Mouse (Mus musculus) gastrocnemius, adult 18-20 months (tissue): ENCODE data around the gene Tmem37. TPM values are rescaled to one million over a fixed set of nuclear protein-coding genes. Genes with fewer than 3 reads are reported as not detected.

ENCODE experiments used
- DNase-seq: peaks from one replicate; pipeline ENCODE4 v3.0.0; 2021; ENCODE audit warnings: low spot score
- total RNA-seq, 2 experiments: library from RNA; stranded (reverse); gene quantifications; 2 replicates each; pipeline ENCODE4 v1.2.3; 2021

The Tmem37 gene
- total RNA-seq, 2 experiments from 2014 or later = 13.0 to 22.9 TPM

- no peak for DNase-seq
Observed at GRCm38 (mm10) chr1:120094920-120095319, 21.0 kb upstream of the Tmem37 start.

- DNase-seq = peak; percentile 88
Observed at GRCm38 (mm10) chr1:120093482-120094134, 19.7 kb upstream of the Tmem37 start.

GRCm38 (mm10) chr1:120090880-120091570, 17.2 kb upstream of the Tmem37 start:
- DNase-seq = peak; percentile 63

- no peak for DNase-seq
Observed at GRCm38 (mm10) chr1:120089180-120089579, 15.3 kb upstream of the Tmem37 start.

- no peak for DNase-seq
Observed at GRCm38 (mm10) chr1:120086644-120087043, 12.8 kb upstream of the Tmem37 start.

- no peak for DNase-seq
Observed at GRCm38 (mm10) chr1:120085696-120086095, 11.8 kb upstream of the Tmem37 start.

- no peak for DNase-seq
Observed at GRCm38 (mm10) chr1:120083921-120084517, 10.1 kb upstream of the Tmem37 start.

- DNase-seq = no peak
Observed at GRCm38 (mm10) chr1:120082957-120083585, 9.2 kb upstream of the Tmem37 start.

GRCm38 (mm10) chr1:120080632-120081031, 6.8 kb upstream of the Tmem37 start:
- DNase-seq = no peak

- DNase-seq = no peak
Observed at GRCm38 (mm10) chr1:120077746-120078410, 4.0 kb upstream of the Tmem37 start.

GRCm38 (mm10) chr1:120075507-120075906, 1.6 kb upstream of the Tmem37 start:
- DNase-seq = peak; percentile 16

- no peak for DNase-seq
Observed at GRCm38 (mm10) chr1:120074931-120075330, 1.1 kb upstream of the Tmem37 start.

- DNase-seq = no peak
Observed at GRCm38 (mm10) chr1:120074307-120074702, 431 bp upstream of the Tmem37 start.

GRCm38 (mm10) chr1:120072900-120073299, 974 bp downstream of the Tmem37 start:
- peak; percentile 46 for DNase-seq

GRCm38 (mm10) chr1:120071133-120071532, 2.7 kb downstream of the Tmem37 start:
- no peak for DNase-seq

- no peak for DNase-seq
Observed at GRCm38 (mm10) chr1:120070168-120070567, 3.7 kb downstream of the Tmem37 start.

GRCm38 (mm10) chr1:120069120-120069519, 4.8 kb downstream of the Tmem37 start:
- DNase-seq = no peak

- no peak for DNase-seq
Observed at GRCm38 (mm10) chr1:120066625-120067024, 7.2 kb downstream of the Tmem37 start.

- no peak for DNase-seq
Observed at GRCm38 (mm10) chr1:120066159-120066558, 7.7 kb downstream of the Tmem37 start.

GRCm38 (mm10) chr1:120064036-120064682, 9.7 kb downstream of the Tmem37 start:
- DNase-seq = no peak

- DNase-seq = no peak
Observed at GRCm38 (mm10) chr1:120062231-120062630, 11.6 kb downstream of the Tmem37 start.
